Mouse (Mus musculus) heart, embryonic 13.5 days (tissue): ENCODE measurements at regions not wholly inside any gene's neighbourhood (a gene's known extent, or its start where the extent isn't known, plus 50 kb on each side); places are given as distances from the start of the nearest gene placed in this dataset.

ENCODE experiments used
- ATAC-seq: fragments of 200-750 bp; cut with Nextera tagmentation; 2 replicates; pipeline ENCODE4 v1.8.0; 2017; ENCODE audit warnings: moderate TSS enrichment; ENCODE audit not compliant: insufficient number of reproducible peaks, low FRiP score, low TSS enrichment; ENCODE audit errors: extremely low read depth
- H3K27ac ChIP-seq: fragments of 300-500 bp; sonication (generic); replicated peaks from 2 replicates; pipeline ENCODE4 v1.5.1; 2015; ENCODE audit warnings: moderate library complexity, mild to moderate bottlenecking, inconsistent platforms
- H3K27me3 ChIP-seq: fragments of 300-500 bp; sonication (generic); replicated peaks from 2 replicates; pipeline ENCODE4 v1.6.1; 2015; ENCODE audit warnings: mild to moderate bottlenecking, inconsistent platforms
- H3K36me3 ChIP-seq: fragments of 300-500 bp; sonication (generic); 2 replicates; pipeline ENCODE4 v1.6.1; 2015; ENCODE audit warnings: mild to moderate bottlenecking, inconsistent platforms
- H3K4me1 ChIP-seq: fragments of 300-500 bp; sonication (generic); 2 replicates; pipeline ENCODE4 v1.6.1; 2015; ENCODE audit warnings: inconsistent platforms
- H3K4me2 ChIP-seq: fragments of 300-500 bp; sonication (generic); 2 replicates; pipeline ENCODE4 v1.6.1; 2015; ENCODE audit warnings: inconsistent platforms, mild to moderate bottlenecking, moderate library complexity
- H3K4me3 ChIP-seq: fragments of 300-500 bp; sonication (generic); 2 replicates; pipeline ENCODE4 v1.5.1; 2015; ENCODE audit warnings: moderate library complexity, mild to moderate bottlenecking, inconsistent platforms
- H3K9ac ChIP-seq: fragments of 300-500 bp; sonication (generic); 2 replicates; pipeline ENCODE4 v1.6.1; 2015; ENCODE audit warnings: inconsistent platforms, mild to moderate bottlenecking, moderate library complexity
- H3K9me3 ChIP-seq: fragments of 300-500 bp; sonication (generic); 2 replicates; pipeline ENCODE4 v1.6.1; 2016; ENCODE audit warnings: inconsistent platforms
- WGBS: fragments of 180-500 bp; shearing (Covaris S2); methylation state at CpG from one replicate; pipeline ENCODE4 v1.1.7; 2015; ENCODE audit warnings: mixed read lengths; 5-methylcytosine and 5-hydroxymethylcytosine counted together

DNA sequence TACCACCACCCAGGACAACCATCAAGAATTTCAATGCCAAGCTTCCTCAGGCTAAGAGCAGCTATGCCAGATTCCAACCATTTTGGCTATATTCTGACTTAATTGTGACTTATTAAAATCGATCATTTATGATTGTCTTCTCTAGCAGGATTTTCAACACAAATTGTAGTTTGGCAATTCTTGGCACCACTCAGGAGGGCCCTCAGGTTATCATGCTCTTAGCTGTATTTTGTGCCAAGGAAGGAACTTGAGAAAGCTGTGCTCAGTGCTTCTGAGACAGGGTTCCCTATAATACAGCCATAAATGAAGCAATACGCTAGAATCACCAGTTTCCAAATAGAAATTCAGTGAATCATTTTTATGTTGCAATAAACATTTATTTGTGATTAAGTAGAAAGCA, 232.7 kb upstream of the Emcn start:
- 80% methylated on average over 2 of the region's 2 CpGs for WGBS
- no peak overlapping the region for H3K9ac ChIP-seq
- H3K9me3 ChIP-seq = no peaks in the 10 kb centered on the region
- no peak overlapping the region for H3K27ac ChIP-seq
- no peak overlapping the region for H3K4me3 ChIP-seq
- no peaks in the 10 kb centered on the region for H3K4me1 ChIP-seq
- no peak overlapping the region for H3K4me2 ChIP-seq
- no peak for ATAC-seq
- H3K36me3 ChIP-seq = no peaks in the 10 kb centered on the region
- no peaks in the 10 kb centered on the region for H3K27me3 ChIP-seq

DNA sequence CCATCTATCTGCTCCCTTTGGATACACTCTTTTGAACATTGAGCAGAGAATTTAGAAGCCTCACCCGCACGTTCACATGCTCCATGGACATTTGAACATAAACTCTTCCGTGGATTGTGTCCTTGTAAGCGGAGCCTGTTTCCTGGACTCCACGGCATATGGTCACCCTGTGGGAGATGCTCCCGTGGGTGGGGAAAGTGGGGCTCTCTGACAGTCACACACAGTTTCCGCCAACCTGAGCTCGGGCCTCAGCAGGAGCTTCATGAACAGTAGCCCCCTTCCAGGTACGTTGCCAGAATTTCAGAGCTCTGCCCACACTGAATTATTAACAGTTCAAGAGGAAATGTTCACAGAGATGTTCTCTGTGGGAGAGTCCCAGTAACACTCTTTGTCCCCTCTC, 231.1 kb upstream of the Emcn start:
- no peaks in the 10 kb centered on the region for H3K27me3 ChIP-seq
- H3K4me2 ChIP-seq = no peak overlapping the region
- 86% methylated on average over 9 of the region's 9 CpGs for WGBS
- no peaks in the 10 kb centered on the region for H3K9me3 ChIP-seq
- no peaks in the 10 kb centered on the region for H3K36me3 ChIP-seq
- no peaks in the 10 kb centered on the region for H3K4me1 ChIP-seq
- ATAC-seq = no peak
- H3K4me3 ChIP-seq = no peak overlapping the region
- no peak overlapping the region for H3K9ac ChIP-seq
- no peak overlapping the region for H3K27ac ChIP-seq

DNA sequence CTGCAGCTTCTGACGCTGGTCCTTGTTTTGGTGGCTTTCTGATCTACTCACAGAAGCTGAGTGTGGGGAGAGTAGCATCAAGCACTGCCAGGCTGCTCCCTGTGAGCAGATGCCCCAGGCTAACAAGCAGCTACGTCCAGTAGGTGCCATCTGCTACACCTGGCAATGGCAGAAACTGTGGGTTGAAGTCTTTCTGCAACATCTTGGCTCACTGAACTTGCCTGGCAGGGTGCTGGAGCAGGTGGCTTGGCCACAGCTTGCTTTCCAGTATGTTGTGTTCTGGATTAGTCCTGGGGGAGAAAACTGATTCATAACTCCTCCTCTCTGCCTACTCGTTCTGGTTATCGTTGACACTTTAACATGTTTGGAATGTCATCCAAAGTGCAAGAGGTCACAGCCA, 230.4 kb upstream of the Emcn start:
- Histone ChIP-seq H3K4me3 (no peak overlapping the region), H3K9me3 (no peaks in the 10 kb centered on the region), H3K9ac (no peak overlapping the region), H3K4me1 (no peaks in the 10 kb centered on the region), H3K27me3 (no peaks in the 10 kb centered on the region), H3K27ac (no peak overlapping the region), H3K36me3 (no peaks in the 10 kb centered on the region), H3K4me2 (no peak overlapping the region)
- no peak for ATAC-seq
- WGBS = 58% methylated on average over 4 of the region's 4 CpGs

DNA sequence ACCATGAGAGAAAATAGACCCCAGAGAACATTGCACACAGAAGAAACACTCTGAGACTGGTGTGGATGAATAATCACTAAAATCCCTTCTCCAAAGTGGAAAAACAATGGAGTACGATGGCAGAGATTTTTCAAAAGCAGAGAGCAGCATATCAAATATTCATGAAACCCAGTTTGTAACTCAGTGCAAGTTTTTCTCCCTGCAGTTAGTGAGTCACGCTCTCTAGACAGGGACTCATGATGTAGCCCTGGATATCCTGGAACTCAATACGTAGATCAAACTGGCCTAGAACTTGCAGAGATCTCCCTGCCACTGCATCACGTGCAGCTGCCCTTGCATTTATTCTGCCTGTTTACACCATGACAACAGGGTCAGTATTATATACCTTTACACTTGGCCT, 210.9 kb upstream of the Emcn start:
- Histone ChIP-seq H3K4me1 (no peaks in the 10 kb centered on the region), H3K27ac (no peak overlapping the region), H3K4me3 (no peak overlapping the region), H3K4me2 (no peak overlapping the region), H3K9ac (no peak overlapping the region), H3K9me3 (no peaks in the 10 kb centered on the region), H3K27me3 (no peaks in the 10 kb centered on the region), H3K36me3 (no peaks in the 10 kb centered on the region)
- WGBS = 83% methylated on average over 4 of the region's 4 CpGs
- no peak for ATAC-seq

DNA sequence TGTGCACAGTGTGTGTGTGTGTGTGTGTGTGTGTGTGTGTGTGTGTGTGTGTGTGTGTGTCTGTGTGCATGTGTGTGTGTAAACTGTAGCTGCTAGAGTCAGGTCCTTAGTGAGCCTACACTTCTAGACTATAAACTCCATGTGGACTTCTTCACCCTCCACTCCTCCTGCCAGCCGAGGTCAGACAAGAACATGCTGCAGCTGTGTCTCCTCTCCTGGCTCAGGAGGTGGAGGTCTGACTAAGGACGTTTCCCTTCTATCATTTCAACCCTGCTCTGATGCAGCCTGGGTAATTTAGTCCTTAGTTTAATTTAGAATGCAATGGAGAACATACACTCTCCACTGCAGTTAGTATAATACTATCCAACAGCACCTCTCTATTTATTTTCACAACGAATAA, 198.8 kb upstream of the Emcn start:
- Histone ChIP-seq H3K9me3 (no peaks in the 10 kb centered on the region), H3K4me3 (no peak overlapping the region), H3K27ac (no peak overlapping the region), H3K27me3 (no peaks in the 10 kb centered on the region), H3K9ac (no peak overlapping the region), H3K4me1 (no peaks in the 10 kb centered on the region), H3K36me3 (no peaks in the 10 kb centered on the region), H3K4me2 (no peak overlapping the region)
- 46% methylated on average over 3 of the region's 3 CpGs for WGBS
- ATAC-seq = no peak

DNA sequence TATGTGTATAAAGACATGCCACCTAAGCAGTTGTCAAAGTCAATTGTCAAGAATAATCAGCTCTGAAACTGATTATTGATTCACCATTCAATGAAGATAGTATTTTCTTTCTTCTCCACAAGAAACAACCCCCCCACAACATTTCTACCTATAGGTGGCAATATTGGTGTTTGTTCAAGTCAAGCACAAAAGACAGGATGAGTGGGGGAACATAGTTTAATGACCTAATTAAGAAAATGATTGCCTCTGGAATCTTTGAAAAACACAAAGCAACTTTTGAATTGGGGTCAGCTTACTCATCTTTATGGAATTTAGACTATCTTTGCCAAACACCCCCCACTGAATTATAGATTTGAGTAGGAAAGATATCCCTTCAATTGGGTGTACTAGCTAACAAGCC, 194.8 kb upstream of the Emcn start:
- no peaks in the 10 kb centered on the region for H3K36me3 ChIP-seq
- no peak overlapping the region for H3K9ac ChIP-seq

DNA sequence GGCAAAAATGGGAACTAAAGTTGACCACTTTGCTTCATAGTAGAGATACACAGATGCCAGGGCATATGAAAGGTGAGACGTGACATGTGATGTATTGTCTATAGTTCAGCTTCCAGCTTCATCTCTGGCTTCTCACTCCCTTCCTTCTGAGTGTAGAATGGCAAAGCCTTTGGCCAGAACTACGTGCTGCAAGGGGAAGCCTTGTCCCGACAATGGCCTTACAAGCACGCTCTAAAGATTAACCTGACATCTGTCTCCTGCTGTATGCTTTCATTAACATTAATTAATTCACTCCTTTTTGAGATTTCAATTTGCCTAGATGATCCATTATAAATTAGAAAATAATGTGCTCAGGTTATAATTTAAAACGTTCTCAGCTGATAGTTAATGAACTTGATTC, 193.5 kb upstream of the Emcn start:
- Histone ChIP-seq H3K27ac (no peak overlapping the region), H3K36me3 (no peaks in the 10 kb centered on the region)
- WGBS = 71% methylated on average over 5 of the region's 5 CpGs

More for the DNA sequence above, 194.8 kb upstream of the Emcn start:
- no peaks in the 10 kb centered on the region for H3K27me3 ChIP-seq
- H3K27ac ChIP-seq = no peak overlapping the region
- H3K4me2 ChIP-seq = no peak overlapping the region
- no peak overlapping the region for H3K4me3 ChIP-seq
- ATAC-seq = no peak
- no peaks in the 10 kb centered on the region for H3K9me3 ChIP-seq
- H3K4me1 ChIP-seq = peaks cover 7% of the 10 kb centered on the region; the same call in 1 of the 2 replicates

DNA sequence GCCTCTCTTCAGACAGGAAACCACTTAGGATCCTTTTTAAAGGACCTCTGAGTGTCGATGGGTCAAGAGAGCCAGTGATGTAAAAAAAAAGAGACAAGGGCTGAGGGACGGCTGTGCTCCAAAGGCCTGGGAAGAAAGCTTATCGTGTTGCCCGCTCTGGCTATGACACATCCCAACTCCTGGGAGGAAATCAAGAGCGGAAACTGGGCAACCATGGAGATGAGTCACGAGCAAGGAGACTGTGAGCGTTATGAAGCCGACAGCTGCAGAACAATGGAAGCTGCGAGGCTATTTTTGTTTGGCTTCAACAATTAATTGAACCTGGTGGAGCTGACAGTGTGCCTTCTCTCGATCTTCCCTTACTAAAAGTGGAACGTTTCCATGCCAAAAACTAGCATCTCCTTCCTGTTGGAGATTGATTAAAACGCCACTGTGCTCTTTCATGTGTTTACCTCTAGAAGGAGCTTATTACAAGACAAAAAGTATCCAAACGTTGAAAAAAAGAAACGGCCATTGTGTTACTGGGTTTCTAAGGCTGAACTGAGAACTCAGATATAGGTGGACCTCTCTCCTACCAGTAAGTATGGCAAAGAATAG, 190.4 kb upstream of the Emcn start:
- peaks cover 7% of the 10 kb centered on the region; the same call in 1 of the 2 replicates for H3K4me1 ChIP-seq
- ATAC-seq = no peak; the same call in 1 of the 2 replicates
- H3K27ac ChIP-seq = peak overlapping the region; percentile 69
- no peak overlapping the region for H3K9ac ChIP-seq
- no peaks in the 10 kb centered on the region for H3K27me3 ChIP-seq
- no peaks in the 10 kb centered on the region for H3K36me3 ChIP-seq
- no peaks in the 10 kb centered on the region for H3K9me3 ChIP-seq
- no peak overlapping the region for H3K4me3 ChIP-seq
- H3K4me2 ChIP-seq = peak overlapping the region; percentile 19
- 39% methylated on average over 14 of the region's 14 CpGs for WGBS

More for the DNA sequence above, 193.5 kb upstream of the Emcn start:
- Histone ChIP-seq H3K9me3 (no peaks in the 10 kb centered on the region), H3K4me1 (peaks cover 7% of the 10 kb centered on the region; the same call in 1 of the 2 replicates), H3K27me3 (no peaks in the 10 kb centered on the region), H3K9ac (no peak overlapping the region), H3K4me3 (no peak overlapping the region), H3K4me2 (no peak overlapping the region)
- no peak for ATAC-seq

DNA sequence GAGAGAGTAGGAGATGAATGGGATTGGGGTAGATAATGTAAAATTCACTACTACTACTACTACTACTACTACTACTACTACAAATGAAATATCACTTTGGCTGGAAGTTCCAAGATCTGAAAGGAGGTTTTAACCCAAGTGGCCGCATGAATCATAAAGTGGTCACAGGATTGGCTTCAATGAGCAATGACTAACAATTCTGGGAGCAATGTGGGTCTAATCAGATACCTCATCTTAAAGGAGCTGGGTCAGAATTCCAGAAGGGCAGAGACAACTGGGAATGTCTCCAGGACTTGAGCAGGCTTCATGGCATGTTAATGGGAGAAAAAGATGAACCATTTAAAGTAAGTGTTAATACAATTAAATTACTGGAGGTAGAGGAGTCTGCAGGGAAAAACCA, 189.4 kb upstream of the Emcn start:
- WGBS = 80% methylated on average over 1 of the region's 1 CpGs
- Histone ChIP-seq H3K27me3 (no peaks in the 10 kb centered on the region), H3K4me3 (no peak overlapping the region), H3K4me1 (peaks cover 13% of the 10 kb centered on the region), H3K9ac (no peak overlapping the region), H3K9me3 (no peaks in the 10 kb centered on the region), H3K36me3 (no peaks in the 10 kb centered on the region), H3K4me2 (no peak overlapping the region), H3K27ac (no peak overlapping the region)
- no peak for ATAC-seq

DNA sequence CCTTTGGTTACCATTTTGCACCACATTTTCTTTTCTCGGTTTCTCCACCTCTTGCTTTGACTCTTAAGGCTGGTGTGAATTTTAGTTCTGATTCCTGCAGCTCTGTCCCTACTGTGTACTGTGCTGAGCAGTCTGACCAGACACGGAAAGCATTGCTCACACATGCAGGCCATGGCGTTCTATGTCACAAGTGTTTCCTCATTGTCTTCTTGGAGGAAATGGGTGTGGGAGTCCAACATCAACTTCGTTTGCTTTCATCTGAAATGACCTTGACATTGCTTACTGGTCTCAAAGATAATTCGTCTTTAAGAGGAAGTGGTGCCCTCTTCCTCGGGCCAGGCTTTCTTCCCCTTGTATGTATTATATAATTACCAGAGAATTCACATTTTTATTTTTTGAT, 187.6 kb upstream of the Emcn start:
- H3K4me2 ChIP-seq = no peak overlapping the region
- no peaks in the 10 kb centered on the region for H3K27me3 ChIP-seq
- no peaks in the 10 kb centered on the region for H3K9me3 ChIP-seq
- no peak overlapping the region for H3K9ac ChIP-seq
- no peaks in the 10 kb centered on the region for H3K36me3 ChIP-seq
- 56% methylated on average over 6 of the region's 6 CpGs for WGBS
- H3K4me1 ChIP-seq = peaks cover 16% of the 10 kb centered on the region
- no peak for ATAC-seq
- no peak overlapping the region for H3K27ac ChIP-seq
- H3K4me3 ChIP-seq = no peak overlapping the region

DNA sequence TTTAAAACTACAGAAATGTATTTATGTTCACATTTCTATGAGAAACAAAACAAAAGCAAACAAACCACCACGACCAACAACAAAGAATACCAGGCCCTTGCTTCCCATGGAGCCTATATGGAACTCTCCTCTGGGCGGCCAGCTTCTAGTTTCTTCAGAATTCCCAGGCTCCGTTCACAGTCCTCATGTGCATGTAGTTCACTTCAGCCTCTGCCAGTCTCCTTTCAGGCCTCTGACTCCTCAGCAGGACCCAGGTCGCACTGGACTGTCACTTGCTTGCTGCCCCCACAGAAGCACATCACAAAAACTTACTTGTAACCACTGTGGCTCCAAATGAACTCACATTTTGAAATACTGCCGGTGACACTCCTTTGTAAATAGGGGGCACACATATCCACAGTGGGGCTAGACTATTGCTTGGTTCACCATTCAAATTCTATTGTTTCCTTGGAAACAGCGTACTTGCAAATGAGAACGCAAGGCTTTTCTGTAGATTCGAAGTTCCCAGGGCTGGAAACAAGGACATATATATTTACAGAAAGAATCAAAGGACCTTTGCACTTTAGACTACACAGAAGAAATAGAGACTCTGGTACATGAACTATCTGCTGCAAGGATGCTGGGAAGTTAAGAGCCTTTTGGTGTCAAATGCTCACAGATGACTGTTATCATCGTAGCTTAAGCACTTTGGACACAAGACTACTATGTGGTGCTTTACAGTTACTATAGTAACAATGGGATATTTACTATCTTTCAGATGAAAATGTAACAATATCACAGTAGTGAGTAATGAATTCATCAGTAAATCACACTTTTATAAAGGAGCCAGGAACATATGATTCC, 186.4 kb upstream of the Emcn start:
- Histone ChIP-seq H3K4me3 (no peak overlapping the region), H3K36me3 (no peaks in the 10 kb centered on the region), H3K27ac (no peak overlapping the region), H3K4me1 (peaks cover 16% of the 10 kb centered on the region), H3K27me3 (no peaks in the 10 kb centered on the region), H3K4me2 (no peak overlapping the region), H3K9ac (no peak overlapping the region), H3K9me3 (no peaks in the 10 kb centered on the region)
- no peak for ATAC-seq
- WGBS = 78% methylated on average over 9 of the region's 9 CpGs

DNA sequence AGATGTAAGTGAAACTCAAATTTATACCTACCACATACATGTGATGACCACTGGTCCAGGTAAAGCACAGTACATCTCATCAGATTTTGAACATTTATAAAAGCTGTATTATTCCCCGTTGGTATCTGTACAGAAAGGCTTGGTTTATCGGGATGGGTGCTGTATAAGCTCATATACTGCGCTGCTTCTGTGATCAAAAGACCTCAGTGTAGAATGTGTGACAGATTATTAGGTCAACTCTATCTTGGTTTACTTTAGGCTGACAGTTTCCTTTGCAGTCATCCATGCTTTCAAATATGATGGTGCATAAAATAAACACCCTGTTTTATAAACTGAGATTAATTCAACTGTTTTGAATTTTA, 185.8 kb upstream of the Emcn start:
- WGBS = 68% methylated on average over 3 of the region's 3 CpGs

More for the DNA sequence above, 185.8 kb upstream of the Emcn start:
- no peak for ATAC-seq
- H3K36me3 ChIP-seq = no peaks in the 10 kb centered on the region
- H3K9me3 ChIP-seq = no peaks in the 10 kb centered on the region
- H3K27ac ChIP-seq = no peak overlapping the region
- H3K9ac ChIP-seq = no peak overlapping the region
- H3K4me1 ChIP-seq = peaks cover 16% of the 10 kb centered on the region
- no peak overlapping the region for H3K4me3 ChIP-seq
- no peaks in the 10 kb centered on the region for H3K27me3 ChIP-seq
- H3K4me2 ChIP-seq = no peak overlapping the region
